Mouse (Mus musculus) megakaryocyte progenitor cell, adult 5-6 weeks (primary cell): ENCODE data around the gene Slc16a2. TPM values are rescaled to one million over a fixed set of nuclear protein-coding genes. Genes with fewer than 3 reads are reported as not detected.
"Not testable (repeated sequence)": the region's sequence is repeated elsewhere in the genome, so short reads cannot be mapped to it uniquely, and the experiment has no call there.

Experiments used
- ATAC-seq: replicated peaks from 2 replicates; pipeline ENCODE4 v1.8.0; 2016; ENCODE audit warnings: mild to moderate bottlenecking, moderate TSS enrichment, inconsistent platforms; ENCODE audit not compliant: poor library complexity
- total RNA-seq, 2 experiments: library from RNA; stranded (forward) in 1 of 2; stranded (reverse) in 1 of 2; fragments of 157-497, 149-512 nt in 1 of 2; fragments of 200-1000 nt in 1 of 2; gene quantifications; 2 replicates each; pipeline versions ENCODE4 v1.2.3 to v1.2.4; 2015 to 2017

The Slc16a2 gene
- total RNA-seq, 2 experiments from 2014 or later: 0.20 TPM; not detected in 1

DNA sequence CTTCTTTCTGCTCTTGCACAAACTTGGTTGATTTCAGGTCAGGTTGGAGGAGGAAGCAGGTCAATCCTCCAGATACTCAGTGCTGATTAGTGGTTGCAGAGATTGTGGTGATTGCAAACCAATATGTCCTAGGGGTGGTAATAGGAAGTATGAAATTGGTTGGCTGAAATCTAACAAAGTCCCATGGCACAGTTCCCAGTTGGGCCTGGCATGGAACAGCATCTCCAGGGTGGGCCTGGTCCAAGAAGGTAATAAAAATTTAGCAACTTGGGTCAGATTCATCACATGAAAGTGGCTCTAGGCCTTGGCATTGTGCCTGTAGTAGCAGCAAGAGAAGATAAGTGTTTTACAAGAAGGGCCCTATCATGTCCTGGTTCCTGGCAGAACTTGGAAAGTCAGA, 151.5 kb downstream of the Slc16a2 start:
- no peak for ATAC-seq

DNA sequence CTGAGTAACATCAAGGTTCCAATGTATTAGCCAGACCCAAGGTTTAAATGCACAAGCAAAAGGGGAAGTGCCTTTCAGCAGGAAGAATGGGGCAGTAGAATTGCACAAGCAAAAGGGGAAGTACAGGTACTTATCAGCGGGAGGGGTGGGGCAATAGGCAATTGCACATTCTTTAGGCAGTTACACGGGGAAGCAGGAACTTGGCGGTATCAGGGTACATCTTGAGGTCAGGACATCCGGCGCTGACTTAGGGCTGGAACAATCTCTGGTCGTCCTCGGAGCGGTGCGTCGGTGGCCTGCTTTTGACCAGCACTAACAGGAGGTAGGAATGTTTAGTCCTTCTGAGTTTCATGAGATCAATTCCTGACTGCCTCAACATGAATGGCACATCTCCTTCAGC, 157.3 kb downstream of the Slc16a2 start:
- not testable (repeated sequence) for ATAC-seq

DNA sequence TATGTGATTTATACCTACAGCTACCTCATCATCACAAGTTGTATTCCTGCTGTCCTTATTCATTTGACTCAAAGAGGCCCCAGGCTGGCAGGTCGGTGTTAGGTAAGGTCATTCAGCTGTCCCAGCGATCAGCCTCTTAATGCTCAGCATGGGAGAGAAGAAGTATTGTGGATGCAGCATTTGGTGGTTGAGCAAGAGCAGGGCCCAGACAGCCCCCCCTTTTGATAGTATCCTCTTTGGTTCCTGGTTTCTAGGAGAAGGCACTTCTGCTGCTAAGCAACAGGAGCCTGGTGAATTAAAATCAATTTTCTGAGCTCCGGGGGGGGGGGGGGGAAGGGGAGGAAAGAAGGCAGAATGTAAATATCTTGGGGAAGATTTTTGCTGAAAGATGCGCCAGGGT, 162.8 kb downstream of the Slc16a2 start:
- no peak for ATAC-seq

DNA sequence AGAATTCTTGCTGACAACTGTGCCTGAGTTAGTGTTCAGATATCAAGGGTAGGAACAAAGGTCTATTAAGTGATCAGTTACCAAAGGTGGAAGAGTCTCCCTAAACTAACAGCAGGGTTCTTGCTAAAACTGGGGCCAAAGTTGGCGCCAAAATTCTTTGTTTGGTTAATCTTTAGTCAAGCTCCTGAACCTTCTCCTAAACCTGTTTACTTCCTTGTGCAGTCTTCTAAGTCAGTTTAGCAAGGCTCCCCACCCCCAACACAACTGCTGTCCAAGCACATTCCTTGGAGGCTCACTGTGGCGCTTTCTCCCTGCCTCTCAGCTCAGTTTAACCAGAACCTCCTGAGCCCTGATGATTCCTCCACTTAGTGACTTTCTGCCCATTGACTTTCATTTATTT, 168.8 kb downstream of the Slc16a2 start:
- ATAC-seq: no peak

DNA sequence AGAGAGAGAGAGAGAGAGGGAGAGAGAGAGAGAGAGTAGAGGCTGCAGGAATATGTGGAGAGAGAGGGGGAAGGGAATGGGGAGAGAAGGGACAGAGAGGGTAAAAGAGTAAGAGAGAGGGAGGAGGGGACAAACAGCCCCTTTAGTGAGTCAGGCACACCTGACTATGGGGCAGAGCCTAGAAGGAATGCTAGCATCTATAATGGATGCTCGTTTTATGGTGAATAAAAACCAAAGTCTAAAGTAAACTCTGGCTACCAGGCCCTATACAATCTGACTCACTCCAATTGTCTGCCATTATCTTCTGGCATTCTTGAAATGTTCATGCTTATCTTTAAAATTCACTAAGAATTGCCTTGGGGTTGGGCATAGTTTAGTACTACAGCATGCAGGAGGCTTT, 169.7 kb downstream of the Slc16a2 start:
- no peak for ATAC-seq

Other genes with a start within 250 kb of the Slc16a2 start
- not detected in 2 replicates for gene Zcchc13, start 191.4 kb downstream of the Slc16a2 start, total RNA-seq (2015)
- gene Zcchc13, start 191.4 kb downstream of the Slc16a2 start, total RNA-seq (2017): not detected in 2 replicates
- 64.0 and 67.2 TPM in 2 replicates for gene Rlim, start 159.3 kb upstream of the Slc16a2 start, total RNA-seq (2015)
- gene Rlim, start 159.3 kb upstream of the Slc16a2 start, total RNA-seq (2017): 102 and 112 TPM in 2 replicates